Mouse (Mus musculus) neural tube, embryonic 11.5 days (tissue): ENCODE data around the gene Rbbp7. TPM values are rescaled to one million over a fixed set of nuclear protein-coding genes. Genes with fewer than 3 reads are reported as not detected.

Experiments
- ATAC-seq: fragments of 200-750 bp; cut with Nextera tagmentation; 2 replicates; pipeline ENCODE4 v1.8.0; 2017; ENCODE audit warnings: moderate number of reproducible peaks, mild to moderate bottlenecking, moderate TSS enrichment, moderate library complexity; ENCODE audit not compliant: insufficient read depth, low FRiP score, low TSS enrichment
- DNase-seq: peaks from one replicate; pipeline ENCODE4 v3.0.0-alpha.2; 2015; ENCODE audit warnings: low spot score
- H3K27ac ChIP-seq: fragments of 300-500 bp; sonication (generic); 2 replicates; pipeline ENCODE4 v1.5.1; 2014; ENCODE audit warnings: low read depth, mild to moderate bottlenecking, low read length
- H3K27me3 ChIP-seq: fragments of 300-500 bp; sonication (generic); 2 replicates; pipeline ENCODE4 v1.6.1; 2014; ENCODE audit warnings: mild to moderate bottlenecking, low read length, mixed read lengths; ENCODE audit not compliant: control insufficient read depth, insufficient read depth
- H3K36me3 ChIP-seq: fragments of 300-500 bp; sonication (generic); 2 replicates; pipeline ENCODE4 v1.6.1; 2014; ENCODE audit warnings: mild to moderate bottlenecking, low read length, moderate library complexity, mixed read lengths; ENCODE audit not compliant: control insufficient read depth, insufficient read depth
- H3K4me1 ChIP-seq: fragments of 300-500 bp; sonication (generic); 2 replicates; pipeline ENCODE4 v1.6.1; 2014; ENCODE audit warnings: low read length, mixed read lengths; ENCODE audit not compliant: control insufficient read depth, insufficient read depth
- H3K4me2 ChIP-seq: fragments of 300-500 bp; sonication (generic); 2 replicates; pipeline ENCODE4 v1.6.1; 2014; ENCODE audit warnings: low read depth, mild to moderate bottlenecking, moderate library complexity
- H3K4me3 ChIP-seq: fragments of 300-500 bp; sonication (generic); 2 replicates; pipeline ENCODE4 v1.5.1; 2014; ENCODE audit warnings: low read depth, low read length
- H3K9ac ChIP-seq: fragments of 300-500 bp; sonication (generic); 2 replicates; pipeline ENCODE4 v1.6.1; 2014; ENCODE audit warnings: mild to moderate bottlenecking, low read length
- H3K9me3 ChIP-seq: fragments of 300-500 bp; sonication (generic); 2 replicates; pipeline ENCODE4 v1.6.1; 2016; ENCODE audit warnings: low read length; ENCODE audit not compliant: control insufficient read depth
- whole genome bisulfite sequencing: fragments of 180-500 bp; shearing (Covaris S2); extraction: QIAGEN DNeasy Blood & Tissue Kit; methylation state at CpG from one replicate; pipeline ENCODE4 v1.1.7; 2014; 5-methylcytosine and 5-hydroxymethylcytosine counted together
- polyA plus RNA-seq: library from polyadenylated mRNA; unstranded; fragments of >200 nt; fragmentation: Nextera tagmentation; extraction: Ambion mirVana; gene quantifications from 2 replicates; pipeline ENCODE4 v1.2.1, GENCODE M21; 2014

Gene Rbbp7
- polyA plus RNA-seq, 1 experiment from 2014 or later, result 326 TPM

DNA sequence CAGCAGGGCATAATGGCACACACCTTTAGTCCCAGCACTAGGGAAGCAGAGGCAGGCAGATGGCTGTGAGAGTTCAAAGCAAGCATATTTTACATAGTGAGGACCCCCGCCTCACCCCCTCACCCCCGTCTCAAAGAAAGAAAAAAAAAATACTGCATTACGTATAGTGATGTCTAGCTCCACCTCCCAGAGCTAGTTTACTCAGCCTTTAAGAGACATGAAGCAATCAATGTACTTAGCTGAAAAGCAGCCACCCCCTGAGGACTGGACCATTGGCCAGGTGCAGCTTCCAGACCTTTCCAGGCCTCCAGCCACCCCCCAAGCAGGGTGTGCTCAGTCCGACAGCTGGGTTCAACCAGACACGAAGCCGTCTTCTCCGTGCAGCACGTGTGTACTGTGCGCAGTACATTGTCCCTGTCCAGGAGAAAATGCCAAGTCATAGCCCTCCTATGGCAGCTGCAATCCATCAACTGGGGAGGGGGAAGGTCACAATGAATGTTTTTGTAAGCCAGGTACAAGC, 24.0 kb upstream of the Rbbp7 start:
- no peaks in the 10 kb centered on the region for H3K4me1 ChIP-seq
- no peak for ATAC-seq
- no peaks in the 10 kb centered on the region for H3K36me3 ChIP-seq
- no peaks in the 10 kb centered on the region for H3K9me3 ChIP-seq
- H3K27ac ChIP-seq, result no peak overlapping the region
- peak overlapping the region; percentile 49; the same call in 1 of the 2 replicates for H3K4me2 ChIP-seq
- no peak overlapping the region for H3K9ac ChIP-seq
- WGBS, result 50% methylated on average over 9 of the region's 9 CpGs
- no peaks in the 10 kb centered on the region for H3K27me3 ChIP-seq
- peak; percentile 24 for DNase-seq
- peak overlapping the region; percentile 33 for H3K4me3 ChIP-seq

DNA sequence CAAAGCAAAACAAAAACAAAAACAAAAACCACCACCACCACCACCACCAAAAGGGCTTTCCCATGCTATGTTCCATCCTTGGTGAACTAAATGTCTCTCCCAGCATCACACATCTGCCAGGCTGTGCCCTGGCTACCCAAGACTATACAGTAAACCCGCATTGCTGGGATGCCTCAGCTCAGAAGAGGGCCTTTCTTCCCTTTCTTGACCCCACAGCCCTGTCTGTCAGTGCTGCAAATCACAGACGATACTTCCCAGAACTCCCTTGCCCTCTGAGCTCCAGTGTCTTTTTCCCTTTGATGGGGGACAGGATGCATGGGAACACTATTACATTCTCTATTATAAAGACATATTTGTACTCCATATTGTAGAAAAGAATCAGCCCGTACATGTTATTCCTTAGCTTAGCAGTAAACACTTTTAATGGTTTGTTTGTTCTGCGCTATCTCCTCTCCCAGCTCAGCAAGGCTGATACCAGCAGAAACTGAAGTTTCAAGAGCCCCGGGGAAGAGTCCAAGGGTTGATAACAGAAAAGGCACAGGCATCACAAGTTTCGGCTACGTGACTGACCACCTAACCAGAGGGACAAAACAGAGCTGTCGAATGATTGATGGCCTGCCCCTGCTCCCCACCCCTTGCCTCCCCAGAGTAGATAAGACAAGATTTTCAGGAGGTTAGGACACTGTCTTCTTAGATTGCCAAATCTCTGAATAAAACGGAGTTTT, 11.3 kb upstream of the Rbbp7 start:
- Histone ChIP-seq H3K4me3 (no peak overlapping the region), H3K36me3 (no peaks in the 10 kb centered on the region), H3K9ac (no peak overlapping the region), H3K4me1 (no peaks in the 10 kb centered on the region), H3K27me3 (no peaks in the 10 kb centered on the region), H3K4me2 (no peak overlapping the region), H3K27ac (no peak overlapping the region), H3K9me3 (no peaks in the 10 kb centered on the region)
- no peak for ATAC-seq
- no peak for DNase-seq
- 50% methylated on average over 9 of the region's 9 CpGs for WGBS

DNA sequence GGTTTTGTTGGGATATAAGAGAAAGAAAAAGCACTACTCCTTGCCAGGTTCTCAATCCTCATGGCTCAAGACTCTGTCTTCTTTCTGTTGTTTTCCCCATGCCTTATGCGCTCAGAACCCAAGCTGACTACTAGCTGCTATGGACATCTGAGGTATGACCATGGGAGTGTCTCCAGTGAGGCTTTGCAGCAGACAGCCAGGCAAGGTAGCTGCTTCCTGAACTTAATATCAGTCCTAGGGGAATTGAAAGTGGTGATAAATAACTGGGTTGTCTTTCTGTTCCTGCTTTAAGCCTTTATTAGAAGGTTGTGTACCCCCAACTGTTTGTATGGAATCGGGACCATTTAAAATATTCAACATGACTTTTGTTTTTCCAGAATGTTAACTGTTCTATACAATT, 7.8 kb upstream of the Rbbp7 start:
- Histone ChIP-seq H3K4me3 (no peak overlapping the region), H3K36me3 (no peaks in the 10 kb centered on the region), H3K4me1 (no peaks in the 10 kb centered on the region), H3K9ac (no peak overlapping the region), H3K27me3 (no peaks in the 10 kb centered on the region), H3K9me3 (no peaks in the 10 kb centered on the region), H3K27ac (no peak overlapping the region), H3K4me2 (no peak overlapping the region)
- WGBS, result 91% methylated on average over 2 of the region's 2 CpGs
- DNase-seq (no peak), ATAC-seq (no peak)

DNA sequence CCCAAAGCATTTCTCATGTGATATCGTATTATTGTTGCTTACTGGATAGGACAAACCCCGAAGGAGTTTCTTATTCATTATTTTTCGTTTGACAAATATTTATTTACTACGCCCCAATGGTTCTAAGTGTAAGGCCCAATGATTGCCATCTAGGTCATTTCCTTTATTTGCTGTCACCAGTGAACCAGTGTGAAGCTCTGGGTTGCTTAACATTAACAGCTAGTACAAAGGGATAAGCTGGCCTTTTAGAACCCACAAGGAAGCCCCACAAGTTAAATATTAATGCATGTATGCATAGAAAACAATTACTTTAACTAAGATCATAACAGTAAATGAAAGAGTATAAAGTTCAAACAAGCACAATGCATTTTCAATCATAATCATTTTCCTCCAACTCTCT, 5.9 kb upstream of the Rbbp7 start:
- no peak overlapping the region for H3K9ac ChIP-seq
- H3K4me1 ChIP-seq, result 0 out of 2 replicates have a peak, but pooled peaks cover 2% of the 10 kb centered on the region
- no peaks in the 10 kb centered on the region for H3K9me3 ChIP-seq
- DNase-seq (no peak), ATAC-seq (no peak)
- no peak overlapping the region for H3K4me2 ChIP-seq
- H3K27me3 ChIP-seq, result no peaks in the 10 kb centered on the region
- H3K4me3 ChIP-seq, result no peak overlapping the region
- no peaks in the 10 kb centered on the region for H3K36me3 ChIP-seq
- WGBS, result 89% methylated on average over 4 of the region's 4 CpGs
- no peak overlapping the region for H3K27ac ChIP-seq

DNA sequence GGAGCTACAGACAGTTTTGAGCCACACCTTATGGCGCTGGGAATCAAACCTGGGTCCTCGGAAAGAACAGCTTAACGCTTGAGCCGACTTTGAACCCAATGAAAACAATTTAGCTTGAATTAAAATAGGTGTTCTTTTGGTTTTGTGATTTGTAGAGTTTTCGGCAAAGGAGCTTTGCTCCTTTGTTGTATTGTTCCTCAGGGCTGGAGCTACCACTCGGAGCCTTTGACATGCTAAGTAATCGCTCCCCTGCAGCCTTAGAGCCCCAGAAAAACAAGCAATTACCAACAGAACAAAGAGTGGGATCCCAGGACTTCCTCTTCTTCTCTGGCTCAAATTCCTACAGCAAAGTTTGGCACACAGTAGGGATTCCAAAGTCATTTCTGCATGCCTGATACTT, 4.1 kb upstream of the Rbbp7 start:
- no peaks in the 10 kb centered on the region for H3K27me3 ChIP-seq
- 0 out of 2 replicates have a peak, but pooled peaks cover 4% of the 10 kb centered on the region for H3K4me1 ChIP-seq
- H3K4me3 ChIP-seq, result no peak overlapping the region
- WGBS, result 45% methylated on average over 7 of the region's 7 CpGs
- ATAC-seq (no peak), DNase-seq (no peak)
- H3K9me3 ChIP-seq, result no peaks in the 10 kb centered on the region
- no peaks in the 10 kb centered on the region for H3K36me3 ChIP-seq
- no peak overlapping the region for H3K4me2 ChIP-seq
- no peak overlapping the region for H3K27ac ChIP-seq
- no peak overlapping the region for H3K9ac ChIP-seq

DNA sequence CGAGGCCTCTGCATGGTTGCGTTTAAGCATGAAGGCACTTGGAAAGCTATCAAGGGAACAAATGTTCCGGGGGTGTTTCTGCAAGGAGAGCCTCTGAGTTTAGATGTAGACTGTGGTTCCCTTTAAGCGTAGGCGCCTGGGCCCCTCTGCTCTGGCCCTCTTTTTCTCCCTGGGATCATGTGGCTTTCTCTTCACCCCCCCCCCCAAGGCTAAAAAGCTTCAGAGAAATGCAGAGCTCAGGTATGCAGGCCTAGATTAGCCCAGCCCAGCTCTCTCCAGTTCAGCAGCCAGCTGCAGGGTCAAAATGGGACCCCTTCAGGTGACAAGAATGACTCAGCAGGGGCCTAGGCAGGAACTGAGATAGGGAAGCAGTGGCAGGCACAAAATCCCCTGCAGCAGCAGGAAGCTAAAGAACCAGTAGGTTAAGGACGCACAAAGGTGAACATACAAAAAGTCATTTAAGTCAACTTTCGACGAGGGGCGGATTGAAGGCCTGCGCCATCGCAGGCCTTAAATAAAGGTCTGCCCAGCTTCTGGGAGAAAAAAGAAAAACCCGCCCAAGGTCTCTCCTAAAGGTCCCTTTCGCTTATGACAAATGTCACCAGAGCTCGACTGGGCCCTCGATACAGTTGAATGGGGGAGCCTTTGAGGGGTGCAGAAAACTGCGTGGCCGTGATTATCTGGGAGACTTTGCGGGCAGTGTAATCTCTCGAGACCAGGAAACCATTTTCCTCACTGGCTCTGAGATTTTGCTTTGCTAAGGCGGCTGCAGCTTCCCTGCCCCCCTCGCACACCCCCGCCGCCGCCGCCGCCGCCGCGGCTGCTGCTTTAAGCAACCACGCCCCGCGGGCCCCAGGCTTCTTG, 719 bp upstream of the Rbbp7 start:
- Histone ChIP-seq H3K9me3 (no peaks in the 10 kb centered on the region), H3K4me3 (peak overlapping the region; percentile 65), H3K36me3 (no peaks in the 10 kb centered on the region), H3K9ac (peak overlapping the region; percentile 47), H3K27me3 (no peaks in the 10 kb centered on the region), H3K4me1 (0 out of 2 replicates have a peak, but pooled peaks cover 4% of the 10 kb centered on the region), H3K27ac (peak overlapping the region; percentile 65), H3K4me2 (peak overlapping the region; percentile 45)
- DNase-seq (no peak), ATAC-seq (peak; percentile 3; the same call in 1 of the 2 replicates)
- WGBS, result 22% methylated on average over 31 of the region's 32 CpGs

DNA sequence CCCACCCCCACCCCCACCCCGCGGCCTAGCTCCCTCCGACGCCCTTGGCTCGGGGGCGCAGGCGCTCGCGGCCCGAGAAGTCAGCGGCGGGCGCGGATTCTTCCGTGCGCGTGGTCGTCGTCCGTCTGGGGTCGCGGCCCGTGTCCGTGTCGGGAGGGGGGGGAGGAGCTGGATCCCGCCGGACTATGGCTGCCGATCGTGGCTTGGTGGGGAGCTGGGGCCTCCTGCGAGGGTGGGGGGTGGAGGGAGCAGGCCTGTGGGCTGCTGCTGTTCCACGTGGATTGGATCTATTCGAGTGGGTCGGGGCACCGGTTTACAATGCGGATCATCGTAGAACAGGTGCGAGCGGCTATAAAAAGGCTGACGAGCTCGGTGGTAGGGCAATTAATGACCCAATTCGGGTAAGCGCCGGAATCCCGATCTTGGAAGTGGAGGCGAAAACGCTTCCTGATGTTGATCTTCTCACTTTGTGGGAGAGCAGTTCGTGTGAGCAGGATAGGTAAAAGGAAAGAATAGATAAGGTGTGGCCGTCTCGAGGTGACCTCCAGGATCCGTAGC, 835 bp downstream of the Rbbp7 start:
- Histone ChIP-seq H3K9ac (peak overlapping the region; percentile 69), H3K4me1 (0 out of 2 replicates have a peak, but pooled peaks cover 4% of the 10 kb centered on the region), H3K36me3 (no peaks in the 10 kb centered on the region), H3K27me3 (no peaks in the 10 kb centered on the region), H3K4me3 (peak overlapping the region; percentile 65), H3K4me2 (peak overlapping the region; percentile 48), H3K27ac (peak overlapping the region; percentile 89), H3K9me3 (no peaks in the 10 kb centered on the region)
- DNase-seq (peak; percentile 25), ATAC-seq (no peak; the same call in 1 of the 2 replicates)
- whole genome bisulfite sequencing, result 21% methylated on average over 20 of the region's 50 CpGs

DNA sequence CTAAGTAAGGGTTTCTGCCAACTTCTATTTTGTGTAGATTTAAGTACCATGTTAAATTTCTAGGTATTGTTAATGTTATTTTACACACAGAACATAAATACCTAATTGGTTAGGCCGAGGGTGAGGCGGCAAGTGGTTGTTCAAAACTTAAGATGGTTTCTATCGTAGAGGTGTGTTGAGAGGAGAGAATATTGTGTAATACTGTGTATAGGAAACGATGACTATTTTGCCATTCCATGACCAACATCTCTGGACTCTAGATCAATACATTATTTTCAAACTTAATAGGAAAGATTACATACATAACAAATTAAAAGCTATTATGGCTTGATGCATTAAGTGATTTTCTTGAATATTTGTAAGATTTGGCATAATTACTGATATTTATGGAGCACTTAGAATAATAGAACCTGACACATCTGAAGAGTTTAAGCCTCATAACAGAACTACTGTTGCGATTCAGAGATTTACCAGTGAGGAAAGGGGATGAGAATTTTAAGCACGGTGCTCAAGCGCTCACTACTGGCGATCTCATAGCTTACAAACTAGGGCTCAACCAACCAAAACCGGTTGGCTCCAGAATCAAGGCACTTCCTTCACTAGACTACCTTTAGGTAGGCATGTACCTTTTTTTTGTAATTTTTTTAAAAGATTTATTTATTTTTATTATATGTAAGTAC, 1.7 kb downstream of the Rbbp7 start:
- Histone ChIP-seq H3K27ac (no peak overlapping the region), H3K4me3 (peak overlapping the region; percentile 65), H3K36me3 (no peaks in the 10 kb centered on the region), H3K27me3 (no peaks in the 10 kb centered on the region), H3K9me3 (no peaks in the 10 kb centered on the region), H3K4me2 (peak overlapping the region; percentile 48), H3K9ac (no peak overlapping the region), H3K4me1 (0 out of 2 replicates have a peak, but pooled peaks cover 4% of the 10 kb centered on the region)
- DNase-seq (no peak), ATAC-seq (no peak)
- WGBS, result 53% methylated on average over 9 of the region's 9 CpGs
